22 mouse cellular contexts compared by ENCODE assay signal in genomic region chr14:30531431-30531830, GRCm38 (mm10). TPM values are rescaled to one million over a fixed set of nuclear protein-coding genes. Genes with fewer than 3 reads are reported as not detected.
A peak's percentile ranks its signal among the peaks of the same experiment; 100 is the strongest.
DNase-seq lines count a peak whose midpoint lies in the region; ATAC-seq and TF ChIP-seq lines count a peak whose summit lies in the region.
"Had no signal": no experiment of that assay in that cellular context is flagged by ENCODE, and none has a peak within 500 bp of the region (broad histone marks: within the 10 kb centered on the region; RNA-seq: fewer than 3 reads in every experiment).

No protein-coding gene starts in this region.

- H3K4me2 ChIP-seq in forebrain, embryonic 16.5 days (ENCODE audit: low read length): no peak overlapping the region
- H3K4me2 ChIP-seq in forebrain, embryonic 15.5 days (replicated peaks): no peak overlapping the region
- H3K4me2 ChIP-seq in midbrain, embryonic 13.5 days (replicated peaks): no peak overlapping the region
- no peak overlapping the region for H3K4me2 ChIP-seq in midbrain, postnatal 0 days (ENCODE audit: low read depth, low read length, poor library complexity, severe bottlenecking)
- H3K4me2 ChIP-seq in stomach, postnatal 0 days (replicated peaks; ENCODE audit: low read depth): no peak overlapping the region
- H3K4me2 ChIP-seq: embryonic facial prominence, embryonic 12.5 days; hindbrain, embryonic 15.5 days; limb, embryonic 15.5 days; liver, embryonic 15.5 days had no signal

- no peaks in the 10 kb centered on the region for H3K36me3 ChIP-seq in forebrain, embryonic 16.5 days (ENCODE audit: control insufficient read depth, insufficient read depth)
- peaks cover 12% of the 10 kb centered on the region for H3K36me3 ChIP-seq in forebrain, embryonic 15.5 days
- peaks cover 23% of the 10 kb centered on the region for H3K36me3 ChIP-seq in midbrain, embryonic 13.5 days
- peaks cover 11% of the 10 kb centered on the region; the same call in 1 of the 2 replicates for H3K36me3 ChIP-seq in midbrain, postnatal 0 days (ENCODE audit: insufficient read depth, low read length)
- H3K36me3 ChIP-seq in stomach, postnatal 0 days (ENCODE audit: control insufficient read depth, insufficient read depth, low read length): peaks cover 4% of the 10 kb centered on the region

- no peak overlapping the region for H3K9ac ChIP-seq in forebrain, embryonic 16.5 days (replicated peaks; ENCODE audit: low read depth, low read length)
- H3K9ac ChIP-seq in forebrain, embryonic 15.5 days (replicated peaks): no peak overlapping the region
- H3K9ac ChIP-seq in midbrain, embryonic 13.5 days (replicated peaks): no peak overlapping the region
- no peak overlapping the region for H3K9ac ChIP-seq in midbrain, postnatal 0 days (replicated peaks; ENCODE audit: low read length, poor library complexity, severe bottlenecking)
- no peak overlapping the region for H3K9ac ChIP-seq in stomach, postnatal 0 days (ENCODE audit: low read length)
- H3K9ac ChIP-seq: embryonic facial prominence, embryonic 12.5 days; hindbrain, embryonic 15.5 days; limb, embryonic 15.5 days; liver, embryonic 15.5 days had no signal

- no peak for ATAC-seq in forebrain, embryonic 16.5 days
- no peak for ATAC-seq in forebrain, embryonic 15.5 days (replicated peaks)
- peak; percentile 43; the same call in 1 of the 2 replicates for ATAC-seq in midbrain, embryonic 13.5 days
- ATAC-seq in midbrain, postnatal 0 days (ENCODE audit: low FRiP score): no peak
- 0 out of 2 replicates have a peak, but pooled peaks have one; percentile 22 for ATAC-seq in stomach, postnatal 0 days (ENCODE audit: low FRiP score, low TSS enrichment)

- no peaks in the 10 kb centered on the region for H3K27me3 ChIP-seq in forebrain, embryonic 16.5 days (replicated peaks; ENCODE audit: control insufficient read depth, insufficient read depth, low read length)
- H3K27me3 ChIP-seq in forebrain, embryonic 15.5 days: no peaks in the 10 kb centered on the region
- no peaks in the 10 kb centered on the region for H3K27me3 ChIP-seq in midbrain, embryonic 13.5 days
- H3K27me3 ChIP-seq in midbrain, postnatal 0 days (ENCODE audit: insufficient read depth, low read length): no peaks in the 10 kb centered on the region
- no peaks in the 10 kb centered on the region for H3K27me3 ChIP-seq in stomach, postnatal 0 days (ENCODE audit: control insufficient read depth, insufficient read depth, low read length)
- H3K27me3 ChIP-seq: embryonic facial prominence, embryonic 12.5 days; hindbrain, embryonic 15.5 days; limb, embryonic 15.5 days; liver, embryonic 15.5 days had no signal

- no peak overlapping the region for H3K4me3 ChIP-seq in forebrain, embryonic 16.5 days (replicated peaks; ENCODE audit: low read length)
- no peak overlapping the region for H3K4me3 ChIP-seq in forebrain, embryonic 15.5 days
- H3K4me3 ChIP-seq in midbrain, embryonic 13.5 days (replicated peaks): no peak overlapping the region
- H3K4me3 ChIP-seq in midbrain, postnatal 0 days (ENCODE audit: low read depth, low read length): no peak overlapping the region
- H3K4me3 ChIP-seq in stomach, postnatal 0 days (ENCODE audit: low read depth, low read length): no peak overlapping the region
- H3K4me3 ChIP-seq: embryonic facial prominence, embryonic 12.5 days; erythroblast, embryonic 14.5 days; heart, adult 2 months; hindbrain, embryonic 15.5 days; limb, embryonic 15.5 days; liver, embryonic 15.5 days had no signal

- no peak for TF ChIP-seq EP300 in stomach, postnatal 0 days (optimal IDR thresholded peaks at IDR 0.05)

- TF ChIP-seq CTCF in midbrain, postnatal 0 days (IDR thresholded peaks at IDR 0.05): no peak
- TF ChIP-seq CTCF in stomach, postnatal 0 days (IDR thresholded peaks at IDR 0.05; ENCODE audit: low read depth): no peak

- no peak for DNase-seq in midbrain, postnatal 0 days (ENCODE audit: low spot score)
- peak; percentile 58 for DNase-seq in ZHBTc4 (ENCODE audit: low read depth, low spot score)
- DNase-seq in stomach, postnatal 0 days (ENCODE audit: low spot score): no peak
- no peak for DNase-seq in ovary, postnatal 14 days (ENCODE audit: low spot score)
- no peak for DNase-seq in layer of hippocampus, adult 11-12 months (ENCODE audit: low spot score)
- DNase-seq: cerebellum, adult 2 months; cerebellum, postnatal 36 days; gastrocnemius, postnatal 10 days; heart, adult 2 months; layer of hippocampus, postnatal 36 days; retina, postnatal 1 day; thymus, postnatal 25 days had no signal

- WGBS in forebrain, embryonic 16.5 days: 48% methylated on average over 5 of the region's 5 CpGs
- WGBS in forebrain, embryonic 15.5 days: 50% methylated on average over 5 of the region's 5 CpGs
- 78% methylated on average over 5 of the region's 5 CpGs for WGBS in midbrain, embryonic 13.5 days
- WGBS in midbrain, postnatal 0 days: 66% methylated on average over 5 of the region's 5 CpGs
- WGBS in stomach, postnatal 0 days: 81% methylated on average over 5 of the region's 5 CpGs

- peaks cover 7% of the 10 kb centered on the region; the same call in 1 of the 2 replicates for H3K4me1 ChIP-seq in forebrain, embryonic 16.5 days (replicated peaks; ENCODE audit: control insufficient read depth, insufficient read depth, low read length)
- peaks cover 12% of the 10 kb centered on the region for H3K4me1 ChIP-seq in forebrain, embryonic 15.5 days
- peaks cover 11% of the 10 kb centered on the region; the same call in 1 of the 2 replicates for H3K4me1 ChIP-seq in midbrain, embryonic 13.5 days (replicated peaks)
- no peaks in the 10 kb centered on the region for H3K4me1 ChIP-seq in midbrain, postnatal 0 days (ENCODE audit: insufficient read depth, low read length)
- H3K4me1 ChIP-seq in stomach, postnatal 0 days (replicated peaks; ENCODE audit: control insufficient read depth, insufficient read depth): no peaks in the 10 kb centered on the region
- H3K4me1 ChIP-seq: embryonic facial prominence, embryonic 12.5 days; liver, embryonic 15.5 days had no signal

- H3K9me3 ChIP-seq in forebrain, embryonic 16.5 days (ENCODE audit: control insufficient read depth, low read length): no peaks in the 10 kb centered on the region
- no peaks in the 10 kb centered on the region for H3K9me3 ChIP-seq in forebrain, embryonic 15.5 days
- no peaks in the 10 kb centered on the region for H3K9me3 ChIP-seq in midbrain, embryonic 13.5 days
- no peaks in the 10 kb centered on the region for H3K9me3 ChIP-seq in midbrain, postnatal 0 days (ENCODE audit: low read length)
- no peaks in the 10 kb centered on the region for H3K9me3 ChIP-seq in stomach, postnatal 0 days (ENCODE audit: control insufficient read depth, low read length)
- H3K9me3 ChIP-seq: embryonic facial prominence, embryonic 12.5 days; G1E; hindbrain, embryonic 15.5 days; limb, embryonic 15.5 days; liver, embryonic 15.5 days had no signal

- 0 out of 2 replicates have a peak overlapping the region, but pooled peaks have one; percentile 32 for H3K27ac ChIP-seq in forebrain, embryonic 16.5 days (ENCODE audit: low read length)
- no peak overlapping the region; the same call in 1 of the 2 replicates for H3K27ac ChIP-seq in forebrain, embryonic 15.5 days (replicated peaks)
- no peak overlapping the region for H3K27ac ChIP-seq in midbrain, embryonic 13.5 days
- no peak overlapping the region for H3K27ac ChIP-seq in midbrain, postnatal 0 days (ENCODE audit: low read depth, low read length)
- peak overlapping the region; percentile 25; the same call in 1 of the 2 replicates for H3K27ac ChIP-seq in stomach, postnatal 0 days (replicated peaks)
- H3K27ac ChIP-seq: embryonic facial prominence, embryonic 12.5 days; heart, adult 2 months; hindbrain, embryonic 15.5 days; limb, embryonic 15.5 days; liver, embryonic 15.5 days had no signal

RNA-seq across cellular contexts. Expression of gene Tkt, which starts 16.7 kb away (rescaled TPM):
- polyA plus RNA-seq in forebrain, embryonic 16.5 days (2015; fragmentation: Nextera tagmentation; extraction: Ambion mirVana): 334 and 346 TPM in 2 replicates
- polyA plus RNA-seq in forebrain, embryonic 15.5 days (2015; fragmentation: Nextera tagmentation; extraction: Ambion mirVana): 327 and 333 TPM in 2 replicates
- 210 and 213 TPM in 2 replicates for polyA plus RNA-seq in midbrain, embryonic 13.5 days (2015; fragmentation: Nextera tagmentation; extraction: Ambion mirVana)
- total RNA-seq in midbrain, postnatal 0 days (2014; rRNA removed): 364 and 388 TPM in 2 replicates
- 241 and 251 TPM in 2 replicates for polyA plus RNA-seq in midbrain, postnatal 0 days (2015; fragmentation: Nextera tagmentation; extraction: Ambion mirVana)
- 200 and 202 TPM in 2 replicates for polyA plus RNA-seq in stomach, postnatal 0 days (2015; fragmentation: Nextera tagmentation; extraction: Ambion mirVana)

RNA-seq across cellular contexts. Expression of gene Cacna1d, which starts 40.2 kb away (rescaled TPM):
- polyA plus RNA-seq in forebrain, embryonic 16.5 days (2015; fragmentation: Nextera tagmentation; extraction: Ambion mirVana): 6.2 and 9.5 TPM in 2 replicates
- 7.1 and 8.2 TPM in 2 replicates for polyA plus RNA-seq in forebrain, embryonic 15.5 days (2015; fragmentation: Nextera tagmentation; extraction: Ambion mirVana)
- 5.5 and 5.6 TPM in 2 replicates for polyA plus RNA-seq in midbrain, embryonic 13.5 days (2015; fragmentation: Nextera tagmentation; extraction: Ambion mirVana)
- 36.5 and 44.3 TPM in 2 replicates for total RNA-seq in midbrain, postnatal 0 days (2014; rRNA removed)
- 7.6 and 8.9 TPM in 2 replicates for polyA plus RNA-seq in midbrain, postnatal 0 days (2015; fragmentation: Nextera tagmentation; extraction: Ambion mirVana)
- 2.2 TPM in 2 replicates for polyA plus RNA-seq in stomach, postnatal 0 days (2015; fragmentation: Nextera tagmentation; extraction: Ambion mirVana)
- polyA plus RNA-seq: C2C12; erythroblast, embryonic 14.5 days had no signal

RNA-seq across cellular contexts. Expression of gene Dcp1a, which starts 52.1 kb away (rescaled TPM):
- polyA plus RNA-seq in forebrain, embryonic 16.5 days (2015; fragmentation: Nextera tagmentation; extraction: Ambion mirVana): 18.8 and 23.1 TPM in 2 replicates
- polyA plus RNA-seq in forebrain, embryonic 15.5 days (2015; fragmentation: Nextera tagmentation; extraction: Ambion mirVana): 19.2 and 21.2 TPM in 2 replicates
- 22.5 and 23.2 TPM in 2 replicates for polyA plus RNA-seq in midbrain, embryonic 13.5 days (2015; fragmentation: Nextera tagmentation; extraction: Ambion mirVana)
- 22.5 and 26.1 TPM in 2 replicates for total RNA-seq in midbrain, postnatal 0 days (2014; rRNA removed)
- polyA plus RNA-seq in midbrain, postnatal 0 days (2015; fragmentation: Nextera tagmentation; extraction: Ambion mirVana): 9.3 and 11.8 TPM in 2 replicates
- polyA plus RNA-seq in stomach, postnatal 0 days (2015; fragmentation: Nextera tagmentation; extraction: Ambion mirVana): 5.2 and 6.7 TPM in 2 replicates

Comparison
In these comparisons a context has a peak if more than half of its experiments do, and no peak if none do; other contexts are left out.
1. ATAC-seq: peak in midbrain, embryonic 13.5 days (single experiment) and stomach, postnatal 0 days (single experiment); none in forebrain, embryonic 16.5 days (single experiment), forebrain, embryonic 15.5 days (single experiment) and midbrain, postnatal 0 days (single experiment).
2. H3K27ac ChIP-seq: peak in forebrain, embryonic 16.5 days (single experiment) and stomach, postnatal 0 days (single experiment); none in forebrain, embryonic 15.5 days (single experiment), midbrain, embryonic 13.5 days (single experiment) and midbrain, postnatal 0 days (single experiment).